Mouse (Mus musculus) cerebellum, postnatal 10 days (tissue): ENCODE results near the gene Skida1.

Source experiments
- DNase-seq, 2 experiments: peaks; one replicate each; pipeline ENCODE4 v3.0.0; 2021; ENCODE audit warnings: mixed read lengths in 2 of 2

Gene Skida1

GRCm38 (mm10) chr2:18055016-18055928 is 6.4 kb upstream of the Skida1 start, which contains the start of gene Mllt10:
TSS of gene Mllt10 (plus strand) at chr2:18055237.
- peak; percentile 18 to 27 for DNase-seq

GRCm38 (mm10) chr2:18053951-18054530 is 5.2 kb upstream of the Skida1 start:
- DNase-seq: peak; percentile 85 to 87

- no peak for DNase-seq
Measured at GRCm38 (mm10) chr2:18053243-18053950, 4.5 kb upstream of the Skida1 start.

GRCm38 (mm10) chr2:18052581-18052980 is 3.7 kb upstream of the Skida1 start:
- DNase-seq: no peak

- DNase-seq: no peak
Measured at GRCm38 (mm10) chr2:18051831-18052170, 3.0 kb upstream of the Skida1 start.

GRCm38 (mm10) chr2:18051026-18051830 is 2.4 kb upstream of the Skida1 start:
- peak in 1 of 2 experiments; percentile 29 for DNase-seq

GRCm38 (mm10) chr2:18050541-18050985 is 1.7 kb upstream of the Skida1 start:
- peak in 1 of 2 experiments; percentile 49 for DNase-seq

GRCm38 (mm10) chr2:18050018-18050417 is 1.2 kb upstream of the Skida1 start:
- no peak for DNase-seq

GRCm38 (mm10) chr2:18049279-18049821 is 499 bp upstream of the Skida1 start:
- DNase-seq: peak; percentile 31 to 49

GRCm38 (mm10) chr2:18047646-18048452 is 1.0 kb downstream of the Skida1 start:
- peak; percentile 89 to 90 for DNase-seq

- peak; percentile 82 to 85 for DNase-seq
Measured at GRCm38 (mm10) chr2:18046758-18047645, 1.8 kb downstream of the Skida1 start.

GRCm38 (mm10) chr2:18046186-18046585 is 2.7 kb downstream of the Skida1 start:
- DNase-seq: no peak

- peak in 1 of 2 experiments; percentile 45 for DNase-seq
Measured at GRCm38 (mm10) chr2:18045781-18046181, 3.1 kb downstream of the Skida1 start.

GRCm38 (mm10) chr2:18045143-18045780 is 3.6 kb downstream of the Skida1 start:
- DNase-seq: peak in 1 of 2 experiments; percentile 36

GRCm38 (mm10) chr2:18041199-18041885 is 7.5 kb downstream of the Skida1 start:
- DNase-seq: peak; percentile 80 to 84

- peak; percentile 56 to 69 for DNase-seq
Measured at GRCm38 (mm10) chr2:18040347-18041160, 8.3 kb downstream of the Skida1 start.

GRCm38 (mm10) chr2:18039566-18040290 is 9.1 kb downstream of the Skida1 start:
- peak; percentile 77 to 81 for DNase-seq
